Mouse (Mus musculus) c-Kit-positive CD71-positive TER-119-positive erythroid progenitor cells, embryonic 14.5 days (primary cell): ENCODE measurements around the gene Fut9.

Source experiments
- DNase-seq: peaks from one replicate; pipeline ENCODE4 v3.0.0-alpha.2; 2013; ENCODE audit warnings: low spot score

Gene Fut9

DNA sequence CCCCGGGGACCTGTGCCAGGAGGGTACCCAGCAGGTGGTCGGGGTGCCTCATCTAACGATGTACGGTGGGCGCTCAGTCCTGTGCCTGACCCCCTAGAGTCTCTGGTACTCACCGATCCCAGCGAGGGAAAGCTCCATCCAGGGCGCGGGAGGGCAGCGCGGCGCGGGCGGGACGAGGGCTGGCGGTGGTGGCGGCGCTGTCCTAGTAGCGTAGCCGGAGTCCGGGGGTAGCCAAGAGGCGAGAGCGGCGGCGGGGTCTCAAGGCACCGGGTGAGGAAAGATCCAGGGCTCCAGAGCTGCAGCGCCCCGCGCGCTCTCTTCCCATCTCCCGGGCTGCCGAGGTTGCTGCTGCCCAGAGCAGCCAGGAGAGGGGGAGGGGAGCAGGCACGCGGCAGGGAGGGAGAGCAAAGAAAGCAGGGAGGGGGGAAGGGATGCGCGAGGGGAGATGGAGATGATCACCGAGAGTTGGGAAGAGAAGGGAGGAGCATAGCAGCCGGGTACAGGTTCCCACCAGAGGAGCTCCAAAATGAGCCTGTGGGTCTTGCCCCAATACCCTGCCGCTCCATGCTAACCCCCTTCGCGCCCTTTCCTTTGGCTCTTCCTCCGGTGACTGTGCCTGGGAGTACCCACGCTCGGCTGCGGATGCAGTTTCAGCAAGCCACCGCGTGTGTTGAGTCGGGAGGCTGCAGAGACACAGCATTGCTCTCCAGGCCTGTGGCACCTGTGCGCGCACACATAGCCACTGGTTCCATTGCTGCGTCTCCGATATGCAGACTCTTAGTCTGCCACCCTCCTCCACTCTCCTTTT lies at the start of gene Fut9:
Gene Fut9, minus strand, starts transcription at position 769 of the 808 bp plus-strand sequence.
- no peak for DNase-seq

DNA sequence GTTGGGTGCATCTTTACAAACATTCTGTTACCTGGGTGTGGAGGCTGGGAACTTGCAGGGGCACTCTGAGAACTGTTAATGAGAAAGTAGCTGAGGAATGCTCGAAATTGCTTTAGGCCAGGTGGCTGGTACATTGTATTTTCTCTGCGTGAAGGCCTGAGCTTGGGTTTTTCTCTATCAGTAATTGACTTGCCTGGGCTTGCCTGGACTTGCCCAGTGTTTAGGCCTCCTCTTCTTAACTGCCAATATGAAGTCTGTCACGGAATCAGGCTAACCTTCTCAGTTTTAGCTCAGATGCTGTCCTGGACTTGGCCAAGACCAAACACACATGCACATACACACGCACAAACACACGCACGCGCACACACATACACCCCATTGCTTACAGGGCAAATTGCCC lies 15.7 kb upstream of the Fut9 start:
- no peak for DNase-seq

- no peak for DNase-seq
These were observed 13.3 kb upstream of the Fut9 start for GRCm38 (mm10) chr4:25813340-25813739.

DNA sequence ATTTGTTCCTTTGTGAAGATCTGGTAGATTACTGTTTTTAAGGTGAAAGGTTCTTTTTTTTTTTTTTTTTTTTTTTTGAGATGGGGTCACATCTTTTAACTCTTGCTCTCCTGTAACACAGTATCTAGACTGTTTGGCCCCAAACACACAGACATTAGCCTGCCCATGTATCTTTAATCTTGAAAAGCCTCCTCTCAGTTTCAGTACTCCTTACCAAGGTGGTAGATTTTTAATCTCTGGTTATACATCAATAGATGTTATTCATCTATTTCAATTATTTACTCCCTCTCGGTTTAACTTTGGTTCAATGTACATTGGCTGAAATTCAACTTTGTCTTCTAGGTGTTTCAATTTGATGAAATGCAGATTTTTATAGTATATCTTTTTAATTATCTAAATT lies 10.0 kb upstream of the Fut9 start:
- no peak for DNase-seq

GRCm38 (mm10) chr4:25801751-25802150 lies 1.7 kb upstream of the Fut9 start:
- no peak for DNase-seq

- no peak for DNase-seq
These were observed 206 bp upstream of the Fut9 start for GRCm38 (mm10) chr4:25800284-25800616.

- DNase-seq = no peak
These were observed 981 bp downstream of the Fut9 start for GRCm38 (mm10) chr4:25799051-25799475.

GRCm38 (mm10) chr4:25798412-25798811 lies 1.6 kb downstream of the Fut9 start:
- no peak for DNase-seq

DNA sequence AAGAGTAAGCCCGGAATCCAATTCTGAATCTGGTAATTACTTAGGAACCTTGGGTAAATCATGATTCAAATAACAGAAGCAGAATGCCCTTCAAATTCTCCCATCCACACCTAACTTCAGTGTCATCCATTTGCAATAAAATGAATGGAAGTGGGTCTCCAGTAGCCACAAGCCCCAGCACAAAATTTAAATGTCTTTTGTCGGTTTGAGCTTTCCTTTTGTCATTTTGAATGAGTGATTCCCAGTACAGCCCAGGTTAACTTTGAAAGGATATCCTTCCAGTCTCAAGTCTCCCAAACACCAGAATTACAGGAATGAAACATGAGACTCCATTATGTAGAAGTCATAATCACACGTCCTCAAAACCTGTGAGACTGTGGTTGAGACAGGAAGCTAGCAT lies 3.9 kb downstream of the Fut9 start:
- no peak for DNase-seq

GRCm38 (mm10) chr4:25785276-25785675 lies 14.8 kb downstream of the Fut9 start:
- no peak for DNase-seq

GRCm38 (mm10) chr4:25768657-25769056 lies 31.4 kb downstream of the Fut9 start:
- no peak for DNase-seq

DNA sequence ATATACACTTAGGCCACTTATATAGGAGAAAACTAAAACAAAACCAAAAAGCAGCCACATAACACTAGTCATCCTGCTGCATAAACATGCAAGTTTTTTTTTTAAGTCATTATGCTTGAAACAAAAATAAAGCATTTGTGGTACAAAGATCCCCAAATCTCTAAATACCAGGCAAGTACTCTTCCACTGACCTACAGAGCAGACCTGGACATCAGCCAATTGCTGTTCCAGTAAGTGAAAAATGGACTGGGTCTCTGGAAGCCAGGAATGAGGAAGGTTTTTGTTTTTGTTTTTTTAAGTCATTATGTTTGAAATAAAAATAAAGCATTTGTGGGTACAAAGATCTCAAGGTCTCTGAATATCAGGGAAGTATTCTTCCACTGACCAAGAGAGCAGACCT lies 37.0 kb downstream of the Fut9 start:
- no peak for DNase-seq

DNA sequence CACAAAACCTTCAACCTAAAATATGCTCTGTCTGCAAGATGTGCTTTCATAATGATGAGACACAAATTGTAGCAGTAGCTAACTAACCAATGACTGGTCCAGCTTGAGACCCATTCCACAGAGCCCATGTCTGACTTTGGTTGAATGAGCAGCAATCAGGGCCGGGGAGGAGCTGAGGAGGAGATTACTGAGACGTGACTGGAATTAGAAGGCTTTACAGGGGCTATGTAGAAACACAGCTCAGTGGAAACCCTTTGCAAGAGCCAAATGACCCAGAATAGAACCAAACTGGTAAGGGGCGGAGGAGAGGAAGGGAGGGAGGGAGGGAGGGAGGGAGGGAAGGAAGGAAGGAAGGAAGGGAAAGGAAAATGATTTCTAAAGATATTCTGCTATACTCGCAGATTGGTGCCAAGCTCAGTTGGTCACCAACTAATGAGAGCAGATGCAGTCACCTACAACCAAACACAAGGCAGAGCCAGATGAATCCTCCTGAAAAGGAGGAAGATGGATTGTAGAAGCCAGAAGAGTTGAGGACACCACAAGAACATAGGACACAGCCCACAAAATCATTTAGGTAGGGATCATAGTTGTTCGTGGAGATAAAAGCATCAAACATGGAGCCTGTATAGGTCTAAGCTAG lies 42.0 kb downstream of the Fut9 start:
- no peak for DNase-seq

GRCm38 (mm10) chr4:25741553-25741952 lies 58.5 kb downstream of the Fut9 start:
- DNase-seq = no peak

DNA sequence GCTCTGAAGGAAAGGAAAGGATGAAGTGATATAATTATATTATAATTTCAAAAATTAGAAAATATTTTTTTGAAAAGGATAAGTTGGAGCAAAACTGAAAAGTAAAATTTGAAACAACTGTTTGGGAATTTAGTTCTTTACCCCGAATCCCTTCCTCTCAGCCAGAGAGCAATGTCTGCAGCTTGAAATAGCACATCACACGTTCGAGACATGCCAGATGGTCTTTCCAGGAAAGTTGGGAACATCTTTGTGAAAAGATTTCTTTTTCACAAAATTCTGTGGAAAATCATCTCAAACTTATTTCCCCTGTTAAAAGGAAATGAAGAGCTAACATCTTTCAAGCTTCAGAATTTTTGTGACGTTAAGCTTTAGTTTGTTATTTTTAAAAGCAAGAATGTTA lies 61.3 kb downstream of the Fut9 start:
- no peak for DNase-seq

GRCm38 (mm10) chr4:25721576-25721975 lies 78.5 kb downstream of the Fut9 start:
- no peak for DNase-seq

DNA sequence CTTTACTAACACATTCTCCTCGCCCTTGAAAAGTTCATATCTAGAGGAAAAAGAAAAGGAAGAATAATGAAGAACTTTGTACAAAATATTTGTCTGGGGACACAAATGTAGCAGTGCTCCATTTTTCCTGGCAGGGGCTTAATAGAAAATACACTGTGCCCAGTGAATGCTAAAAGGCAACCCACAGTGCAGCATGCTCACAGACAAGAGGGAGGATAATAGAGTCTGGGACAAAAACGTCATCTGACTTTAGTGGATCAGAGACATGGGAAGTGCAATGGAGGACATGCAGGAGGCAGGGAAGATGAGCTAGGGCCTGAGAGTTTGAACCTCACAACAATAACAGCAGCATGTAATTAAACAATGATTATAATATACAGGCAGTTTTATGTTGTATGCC lies 86.1 kb downstream of the Fut9 start:
- DNase-seq = no peak

DNA sequence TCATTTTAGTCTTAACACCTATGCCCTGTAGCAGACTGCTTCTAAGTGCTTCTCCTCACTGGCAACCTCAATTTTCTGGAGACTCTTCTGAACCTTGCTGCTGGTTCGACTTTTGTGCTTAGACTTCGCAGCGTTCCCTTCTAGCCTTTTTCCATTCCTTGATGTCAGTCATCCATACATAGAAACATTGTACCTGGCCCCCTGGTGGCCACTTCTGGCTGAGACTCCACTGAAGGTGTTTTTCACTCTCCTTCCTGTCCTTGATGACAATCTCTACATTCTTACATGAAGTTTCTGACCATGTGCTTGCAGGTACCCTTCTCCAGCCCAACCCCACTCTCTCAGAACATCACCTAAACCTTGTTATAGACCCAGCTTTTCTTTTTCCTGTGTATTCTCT lies 115.1 kb downstream of the Fut9 start:
- no peak for DNase-seq

DNA sequence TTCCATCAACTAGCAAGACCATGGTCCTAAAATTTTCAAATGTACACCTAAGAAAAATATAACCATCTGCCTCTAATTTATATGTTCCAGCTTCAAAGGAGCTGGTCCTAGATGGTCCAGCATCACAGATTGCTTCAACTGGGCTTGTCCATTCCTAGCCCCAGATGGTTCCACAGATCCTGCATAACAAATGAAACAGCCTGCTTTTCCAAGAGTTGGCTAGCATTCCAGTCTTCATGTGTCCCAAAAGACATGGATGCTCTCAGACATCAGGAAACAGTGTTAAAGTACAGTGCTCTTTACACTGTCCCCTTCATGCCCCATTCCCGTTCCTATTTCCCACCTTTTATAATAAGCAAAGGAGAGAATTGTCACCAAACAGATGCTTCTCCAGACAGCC lies 135.8 kb downstream of the Fut9 start:
- DNase-seq = no peak

DNA sequence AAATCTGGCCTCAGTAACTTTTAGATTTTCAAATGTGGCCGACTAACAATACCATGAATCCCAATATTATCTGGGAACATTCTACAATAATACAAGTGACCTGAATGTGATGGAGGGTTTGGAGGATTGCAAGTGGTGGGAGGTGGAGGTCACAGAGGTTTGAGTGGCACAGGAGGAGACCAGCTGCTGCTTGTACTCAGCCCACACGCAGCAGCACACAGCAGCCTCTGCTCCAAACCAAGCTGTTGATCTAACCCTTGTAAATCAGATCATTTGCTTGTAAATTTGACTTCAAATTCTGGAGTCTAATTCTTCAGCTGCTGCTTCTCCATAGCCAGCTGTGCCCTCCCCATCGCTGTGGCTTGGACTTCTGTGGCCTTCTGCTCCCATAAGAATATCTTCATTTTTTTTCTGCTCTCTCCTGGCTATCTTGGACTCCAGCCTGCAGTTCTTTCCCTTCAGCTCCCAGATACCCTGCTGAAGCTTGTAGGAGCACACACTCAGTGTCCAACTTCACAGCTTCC lies 138.8 kb downstream of the Fut9 start:
- DNase-seq = no peak

GRCm38 (mm10) chr4:25658792-25659191 lies 141.3 kb downstream of the Fut9 start:
- DNase-seq = no peak

DNA sequence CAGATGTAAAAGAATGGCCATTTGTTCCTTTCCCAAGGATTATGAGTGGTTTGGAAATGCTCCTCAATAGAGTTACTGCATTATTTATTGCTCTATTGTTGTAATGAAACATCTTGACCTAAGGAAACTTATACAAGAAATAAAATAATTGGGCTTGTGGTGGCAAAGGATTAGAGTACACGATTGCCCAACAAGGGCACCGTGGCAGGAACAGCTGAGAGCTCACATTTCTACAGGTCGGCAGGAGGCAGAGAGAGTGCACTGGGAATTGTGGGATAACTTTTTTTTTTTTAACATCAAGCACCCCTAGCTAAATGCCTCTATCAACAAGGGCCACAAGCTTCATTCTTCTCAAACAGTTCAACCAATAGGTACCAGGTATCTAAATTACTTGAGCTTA lies 148.1 kb downstream of the Fut9 start:
- DNase-seq = no peak

GRCm38 (mm10) chr4:25648107-25648506 lies 151.9 kb downstream of the Fut9 start:
- DNase-seq = no peak

DNA sequence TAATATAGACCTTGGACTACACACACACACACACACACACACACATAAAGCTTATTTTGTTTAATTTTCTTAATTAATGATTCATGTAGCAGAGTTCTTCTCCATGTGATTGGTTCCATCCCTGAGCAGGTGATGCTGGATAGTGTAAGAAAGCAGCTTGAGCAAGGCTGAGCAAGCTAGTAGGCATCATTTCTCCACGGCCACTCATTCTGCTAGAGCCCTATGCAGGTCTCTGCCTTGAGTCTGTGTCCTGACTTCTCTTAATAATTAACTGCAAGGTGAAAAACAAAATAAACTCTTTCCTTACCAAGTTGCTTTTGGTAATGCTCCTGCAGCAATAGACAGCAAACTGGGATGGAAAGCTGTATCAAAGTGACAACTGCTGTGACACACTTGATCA lies 152.5 kb downstream of the Fut9 start:
- no peak for DNase-seq
